In the genomic region with DNA sequence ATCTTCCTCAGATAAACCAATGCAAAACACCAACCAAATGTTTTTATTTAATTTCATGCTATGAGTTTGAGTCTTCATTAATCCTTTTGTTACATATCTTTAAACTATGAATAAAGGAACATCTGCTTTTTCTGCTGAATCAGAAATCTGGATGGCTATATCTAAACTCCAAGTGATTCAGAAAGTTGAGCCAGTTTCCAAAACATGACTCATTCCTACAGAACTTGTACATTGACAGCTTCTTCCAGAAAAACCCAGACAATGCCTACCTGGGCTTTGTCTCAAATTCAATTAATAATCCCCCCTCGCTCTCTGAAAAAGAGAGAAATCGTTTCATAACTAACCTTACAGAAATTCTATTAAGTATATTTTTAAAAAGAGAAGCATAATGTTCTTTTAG, we compare ENCODE assay signal across 26 mouse cellular contexts.
"Had no signal": no experiment of that assay in that cellular context is flagged by ENCODE, and none has a peak within 500 bp of the region (broad histone marks: within the 10 kb centered on the region; RNA-seq: fewer than 3 reads in every experiment).

No protein-coding gene starts in this region.

- H3K36me3 ChIP-seq: embryonic facial prominence, embryonic 10.5 days; embryonic facial prominence, embryonic 12.5 days; embryonic facial prominence, embryonic 13.5 days; embryonic facial prominence, embryonic 15.5 days; forebrain, embryonic 10.5 days; forebrain, embryonic 12.5 days; forebrain, embryonic 15.5 days had no signal

- H3K9ac ChIP-seq: embryonic facial prominence, embryonic 12.5 days; embryonic facial prominence, embryonic 13.5 days; embryonic facial prominence, embryonic 15.5 days; forebrain, embryonic 12.5 days; forebrain, embryonic 13.5 days; forebrain, embryonic 15.5 days; forebrain, postnatal 0 days had no signal

- H3K27me3 ChIP-seq: embryonic facial prominence, embryonic 12.5 days; embryonic facial prominence, embryonic 13.5 days; embryonic facial prominence, embryonic 15.5 days; forebrain, embryonic 12.5 days; forebrain, embryonic 13.5 days; forebrain, embryonic 15.5 days had no signal

- H3K4me2 ChIP-seq: embryonic facial prominence, embryonic 12.5 days; embryonic facial prominence, embryonic 13.5 days; embryonic facial prominence, embryonic 15.5 days; forebrain, embryonic 12.5 days; forebrain, embryonic 13.5 days; forebrain, embryonic 15.5 days had no signal

- H3K27ac ChIP-seq: embryonic facial prominence, embryonic 10.5 days; embryonic facial prominence, embryonic 12.5 days; embryonic facial prominence, embryonic 13.5 days; embryonic facial prominence, embryonic 15.5 days; forebrain, embryonic 10.5 days; forebrain, embryonic 12.5 days; forebrain, embryonic 13.5 days; forebrain, embryonic 15.5 days; gastrocnemius, adult 2 months; heart, adult 2 months had no signal

- DNase-seq: cerebellum, adult 9-11 months; cerebellum, postnatal 10 days; cerebellum, postnatal 14 days; cerebellum, postnatal 25 days; cerebellum, postnatal 36 days; embryo, embryonic 11 days; forebrain, postnatal 0 days; gastrocnemius, adult 2 months; gastrocnemius, postnatal 10 days; gastrocnemius, postnatal 14 days; gastrocnemius, postnatal 25 days; gastrocnemius, postnatal 36 days; heart, adult 11 months; heart, adult 18-20 months; heart, adult 2 months had no signal

- H3K4me3 ChIP-seq: embryonic facial prominence, embryonic 10.5 days; embryonic facial prominence, embryonic 12.5 days; embryonic facial prominence, embryonic 13.5 days; embryonic facial prominence, embryonic 15.5 days; erythroblast, embryonic 14.5 days; forebrain, embryonic 10.5 days; forebrain, embryonic 12.5 days; forebrain, embryonic 13.5 days; forebrain, embryonic 15.5 days; gastrocnemius, adult 2 months; heart, adult 2 months had no signal

- H3K4me1 ChIP-seq: embryonic facial prominence, embryonic 10.5 days; embryonic facial prominence, embryonic 12.5 days; embryonic facial prominence, embryonic 13.5 days; embryonic facial prominence, embryonic 15.5 days; forebrain, embryonic 10.5 days; forebrain, embryonic 12.5 days; forebrain, embryonic 13.5 days; forebrain, embryonic 15.5 days had no signal

- H3K9me3 ChIP-seq: embryonic facial prominence, embryonic 10.5 days; embryonic facial prominence, embryonic 12.5 days; embryonic facial prominence, embryonic 13.5 days; embryonic facial prominence, embryonic 15.5 days; forebrain, embryonic 10.5 days; forebrain, embryonic 12.5 days; forebrain, embryonic 13.5 days; forebrain, embryonic 15.5 days had no signal

- ATAC-seq: forebrain, embryonic 13.5 days; forebrain, embryonic 14.5 days; forebrain, embryonic 15.5 days; forebrain, embryonic 16.5 days; forebrain, postnatal 0 days had no signal
